Mouse (Mus musculus): ENCODE measurements around the gene Tmem190. TPM values are rescaled to one million over a fixed set of nuclear protein-coding genes. Genes with fewer than 3 reads are reported as not detected.

Gene Tmem190
- polyA plus RNA-seq (2016; fragmentation: Nextera tagmentation; extraction: Ambion mirVana), result not detected in 2 replicates

GRCm38 (mm10) chr7:4782759-4783158 is at the start of gene Tmem190, which contains the start of gene Il11:
Gene Tmem190 (plus strand): TSS chr7:4782937.
Gene Il11 (minus strand): TSS chr7:4782859.
- H3K9ac ChIP-seq, result no peak within 1 kb of the TSS
- no peak for ATAC-seq (ENCODE audit: low FRiP score)
- no peaks in the 10 kb centered on the region for H3K36me3 ChIP-seq (replicated peaks)
- H3K4me1 ChIP-seq, result peaks cover 2% of the 10 kb centered on the region
- WGBS, result 80% methylated on average over 2 of the region's 2 CpGs
- H3K4me2 ChIP-seq, result no peak within 1 kb of the TSS
- H3K27me3 ChIP-seq, result peaks cover 68% of the 10 kb centered on the region
- H3K27ac ChIP-seq, result no peak within 1 kb of the TSS
- H3K9me3 ChIP-seq, result no peaks in the 10 kb centered on the region
- no peak within 1 kb of the TSS for H3K4me3 ChIP-seq (replicated peaks)

- WGBS, result 74% methylated on average over 6 of the region's 6 CpGs
- 0 out of 2 replicates have a peak, but pooled peaks cover 2% of the 10 kb centered on the region for H3K27me3 ChIP-seq
- H3K4me3 ChIP-seq (replicated peaks), result no peak overlapping the region
- no peaks in the 10 kb centered on the region for H3K4me1 ChIP-seq
- no peak overlapping the region for H3K4me2 ChIP-seq
- H3K9ac ChIP-seq, result no peak overlapping the region
- H3K27ac ChIP-seq, result no peak overlapping the region
- no peaks in the 10 kb centered on the region for H3K36me3 ChIP-seq (replicated peaks)
- H3K9me3 ChIP-seq, result no peaks in the 10 kb centered on the region; the same call in 1 of the 2 replicates
- ATAC-seq (ENCODE audit: low FRiP score), result no peak
These were observed 49.8 kb upstream of the Tmem190 start for GRCm38 (mm10) chr7:4732968-4733392.

GRCm38 (mm10) chr7:4739041-4739543 is 43.6 kb upstream of the Tmem190 start:
- Histone ChIP-seq H3K36me3 (replicated peaks) (peaks cover 13% of the 10 kb centered on the region), H3K9ac (peak overlapping the region; percentile 36; the same call in 1 of the 2 replicates)
- WGBS, result 38% methylated on average over 10 of the region's 10 CpGs

GRCm38 (mm10) chr7:4739544-4740275 is 43.0 kb upstream of the Tmem190 start, which contains the start of gene Kmt5c:
Gene Kmt5c (plus strand): TSS chr7:4740115.
- H3K9me3 ChIP-seq, result no peaks in the 10 kb centered on the region
- peak within 1 kb of the TSS; percentile 92 for H3K4me2 ChIP-seq
- H3K36me3 ChIP-seq (replicated peaks), result peaks cover 14% of the 10 kb centered on the region
- WGBS, result under 1% methylated on average over 42 of the region's 44 CpGs
- H3K4me1 ChIP-seq, result peaks cover 41% of the 10 kb centered on the region
- ATAC-seq (ENCODE audit: low FRiP score), result peak; percentile 98
- no peaks in the 10 kb centered on the region for H3K27me3 ChIP-seq
- peak within 1 kb of the TSS; percentile 93 for H3K27ac ChIP-seq
- H3K9ac ChIP-seq, result peak within 1 kb of the TSS; percentile 94
- peak within 1 kb of the TSS; percentile 73 for H3K4me3 ChIP-seq (replicated peaks)

More at GRCm38 (mm10) chr7:4739041-4739543, 43.6 kb upstream of the Tmem190 start:
- peak overlapping the region; percentile 88 for H3K27ac ChIP-seq
- no peak; the same call in 1 of the 2 replicates for ATAC-seq (ENCODE audit: low FRiP score)
- peak overlapping the region; percentile 57 for H3K4me2 ChIP-seq
- no peaks in the 10 kb centered on the region for H3K9me3 ChIP-seq
- no peaks in the 10 kb centered on the region for H3K27me3 ChIP-seq
- H3K4me3 ChIP-seq (replicated peaks), result peak overlapping the region; percentile 73
- peaks cover 41% of the 10 kb centered on the region for H3K4me1 ChIP-seq

DNA sequence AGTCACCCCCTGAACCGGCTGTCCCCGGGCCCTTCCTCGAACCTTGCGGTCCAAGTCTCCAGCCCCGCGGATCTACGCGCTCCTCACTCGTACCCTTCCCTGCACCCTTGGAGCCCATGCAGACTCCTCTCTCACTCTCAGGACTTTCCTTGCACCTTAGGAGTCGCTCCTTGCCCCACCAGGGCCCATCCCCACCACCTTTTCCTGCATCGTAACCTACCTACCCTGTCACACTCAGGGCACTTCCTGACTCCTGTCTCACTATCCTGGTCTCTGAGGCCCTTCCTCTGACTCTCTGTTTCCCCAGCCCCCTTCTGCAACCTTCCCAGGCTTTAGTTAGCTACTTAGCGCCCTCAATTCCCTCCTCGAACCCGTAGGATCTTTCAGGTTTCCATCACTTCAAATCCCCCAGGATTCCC is 42.4 kb upstream of the Tmem190 start:
- H3K9ac ChIP-seq, result peak overlapping the region; percentile 94
- peaks cover 14% of the 10 kb centered on the region for H3K36me3 ChIP-seq (replicated peaks)
- H3K9me3 ChIP-seq, result no peaks in the 10 kb centered on the region
- peak; percentile 46 for ATAC-seq (ENCODE audit: low FRiP score)
- peak overlapping the region; percentile 73 for H3K4me3 ChIP-seq (replicated peaks)
- peaks cover 41% of the 10 kb centered on the region for H3K4me1 ChIP-seq
- H3K4me2 ChIP-seq, result peak overlapping the region; percentile 92
- under 1% methylated on average over 14 of the region's 14 CpGs for whole genome bisulfite sequencing
- H3K27me3 ChIP-seq, result no peaks in the 10 kb centered on the region
- peak overlapping the region; percentile 93 for H3K27ac ChIP-seq

- Histone ChIP-seq H3K9me3 (no peaks in the 10 kb centered on the region), H3K27ac (peak overlapping the region; percentile 93), H3K4me3 (replicated peaks) (peak overlapping the region; percentile 73), H3K9ac (peak overlapping the region; percentile 94), H3K4me1 (peaks cover 46% of the 10 kb centered on the region), H3K36me3 (replicated peaks) (peaks cover 21% of the 10 kb centered on the region), H3K4me2 (peak overlapping the region; percentile 92), H3K27me3 (no peaks in the 10 kb centered on the region)
- 1% methylated on average over 4 of the region's 4 CpGs for WGBS
- no peak for ATAC-seq (ENCODE audit: low FRiP score)
These were observed 41.6 kb upstream of the Tmem190 start for GRCm38 (mm10) chr7:4741151-4741550.

GRCm38 (mm10) chr7:4741672-4742481 is 40.9 kb upstream of the Tmem190 start:
- 81% methylated on average over 21 of the region's 21 CpGs for whole genome bisulfite sequencing

GRCm38 (mm10) chr7:4742482-4742819 is 40.3 kb upstream of the Tmem190 start:
- Histone ChIP-seq H3K27me3 (no peaks in the 10 kb centered on the region), H3K27ac (no peak overlapping the region), H3K4me1 (peaks cover 53% of the 10 kb centered on the region), H3K4me3 (replicated peaks) (no peak overlapping the region), H3K9ac (no peak overlapping the region), H3K36me3 (replicated peaks) (peaks cover 31% of the 10 kb centered on the region), H3K4me2 (peak overlapping the region; percentile 92; the same call in 1 of the 2 replicates), H3K9me3 (no peaks in the 10 kb centered on the region)
- ATAC-seq (ENCODE audit: low FRiP score), result no peak
- 85% methylated on average over 6 of the region's 6 CpGs for WGBS

More at GRCm38 (mm10) chr7:4741672-4742481, 40.9 kb upstream of the Tmem190 start:
- Histone ChIP-seq H3K4me2 (peak overlapping the region; percentile 92), H3K36me3 (replicated peaks) (peaks cover 28% of the 10 kb centered on the region), H3K9me3 (no peaks in the 10 kb centered on the region), H3K27ac (peak overlapping the region; percentile 93), H3K4me3 (replicated peaks) (no peak overlapping the region), H3K27me3 (no peaks in the 10 kb centered on the region), H3K9ac (peak overlapping the region; percentile 94), H3K4me1 (peaks cover 53% of the 10 kb centered on the region)
- ATAC-seq (ENCODE audit: low FRiP score), result no peak

- H3K36me3 ChIP-seq (replicated peaks), result peaks cover 31% of the 10 kb centered on the region
- peaks cover 53% of the 10 kb centered on the region for H3K4me1 ChIP-seq
- WGBS, result 75% methylated on average over 2 of the region's 2 CpGs
- H3K9ac ChIP-seq, result no peak overlapping the region
- ATAC-seq (ENCODE audit: low FRiP score), result no peak
- H3K27ac ChIP-seq, result no peak overlapping the region
- H3K4me3 ChIP-seq (replicated peaks), result no peak overlapping the region
- H3K27me3 ChIP-seq, result no peaks in the 10 kb centered on the region
- no peak overlapping the region for H3K4me2 ChIP-seq
- no peaks in the 10 kb centered on the region for H3K9me3 ChIP-seq
These were observed 39.4 kb upstream of the Tmem190 start for GRCm38 (mm10) chr7:4743354-4743753.

- H3K4me1 ChIP-seq, result peaks cover 44% of the 10 kb centered on the region
- WGBS, result 98% methylated on average over 5 of the region's 6 CpGs
- H3K27me3 ChIP-seq, result no peaks in the 10 kb centered on the region
- H3K9me3 ChIP-seq, result no peaks in the 10 kb centered on the region
- no peak overlapping the region for H3K9ac ChIP-seq
- H3K4me3 ChIP-seq (replicated peaks), result no peak overlapping the region
- peaks cover 34% of the 10 kb centered on the region for H3K36me3 ChIP-seq (replicated peaks)
- no peak overlapping the region for H3K27ac ChIP-seq
- no peak overlapping the region for H3K4me2 ChIP-seq
- no peak for ATAC-seq (ENCODE audit: low FRiP score)
These were observed 37.9 kb upstream of the Tmem190 start for GRCm38 (mm10) chr7:4744886-4745285.

DNA sequence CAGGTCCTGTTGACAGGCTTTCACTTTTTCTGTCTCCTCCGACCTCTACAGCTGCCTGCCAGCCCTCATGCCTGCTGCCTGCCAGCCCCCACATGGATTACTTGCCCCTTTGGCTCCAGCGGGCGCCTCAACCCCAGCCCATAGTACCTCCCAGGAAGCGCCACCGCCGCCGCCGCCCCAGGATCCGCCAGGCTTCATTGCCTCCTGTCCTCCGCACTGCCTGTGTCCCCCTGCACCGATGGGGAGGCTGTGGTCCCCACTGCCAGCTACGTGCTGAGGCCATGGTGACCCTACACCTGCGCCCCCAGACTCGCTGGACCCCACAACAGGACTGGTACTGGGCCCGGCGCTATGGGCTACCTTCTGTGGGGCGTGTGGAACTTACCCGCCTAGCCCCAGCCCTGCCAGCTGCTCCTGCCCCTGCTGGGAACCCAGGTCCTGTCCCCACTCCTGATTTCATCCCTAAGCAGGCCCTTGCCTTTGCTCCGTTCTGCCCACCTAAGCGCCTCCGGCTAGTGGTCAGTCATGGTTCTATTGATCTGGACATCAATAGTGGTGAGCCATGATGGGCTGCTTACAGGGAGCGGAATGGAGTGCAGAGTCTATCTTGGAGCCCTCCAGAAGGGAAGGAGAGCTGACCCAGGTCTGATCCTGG is 36.3 kb upstream of the Tmem190 start:
- Histone ChIP-seq H3K36me3 (replicated peaks) (peaks cover 34% of the 10 kb centered on the region), H3K27ac (no peak overlapping the region), H3K4me3 (replicated peaks) (no peak overlapping the region), H3K27me3 (no peaks in the 10 kb centered on the region), H3K9me3 (no peaks in the 10 kb centered on the region), H3K4me1 (peaks cover 33% of the 10 kb centered on the region), H3K4me2 (no peak overlapping the region), H3K9ac (no peak overlapping the region)
- ATAC-seq (ENCODE audit: low FRiP score), result no peak
- 84% methylated on average over 22 of the region's 22 CpGs for WGBS

All from forebrain, embryonic 12.5 days (tissue).